Mouse (Mus musculus): ENCODE measurements at regions not wholly inside any gene's neighbourhood (a gene's known extent, or its start where the extent isn't known, plus 50 kb on each side); places are given as distances from the start of the nearest gene placed in this dataset.

GRCm38 (mm10) chr6:67186537-67187274 lies 51.3 kb upstream of the Serbp1 start:
- Histone ChIP-seq H3K4me1 (ENCODE audit: control insufficient read depth, insufficient read depth, low read length) (no peaks in the 10 kb centered on the region), H3K27ac (ENCODE audit: insufficient read depth, low read length) (no peak overlapping the region), H3K4me3 (ENCODE audit: insufficient read depth, low read length) (no peak overlapping the region)
- TF ChIP-seq POLR2A (IDR thresholded peaks at IDR 0.05; ENCODE audit: low read depth, low read length) (no peak), CTCF (IDR thresholded peaks at IDR 0.05; ENCODE audit: borderline replicate concordance, insufficient read depth, low read length) (no peak)

GRCm38 (mm10) chr6:67184662-67185061 lies 53.3 kb upstream of the Serbp1 start:
- Histone ChIP-seq H3K27ac (ENCODE audit: insufficient read depth, low read length) (no peak overlapping the region), H3K4me3 (ENCODE audit: insufficient read depth, low read length) (no peak overlapping the region), H3K4me1 (ENCODE audit: control insufficient read depth, insufficient read depth, low read length) (no peaks in the 10 kb centered on the region)
- no peak for TF ChIP-seq CTCF (IDR thresholded peaks at IDR 0.05; ENCODE audit: borderline replicate concordance, insufficient read depth, low read length)
- no peak for TF ChIP-seq POLR2A (IDR thresholded peaks at IDR 0.05; ENCODE audit: low read depth, low read length)

DNA sequence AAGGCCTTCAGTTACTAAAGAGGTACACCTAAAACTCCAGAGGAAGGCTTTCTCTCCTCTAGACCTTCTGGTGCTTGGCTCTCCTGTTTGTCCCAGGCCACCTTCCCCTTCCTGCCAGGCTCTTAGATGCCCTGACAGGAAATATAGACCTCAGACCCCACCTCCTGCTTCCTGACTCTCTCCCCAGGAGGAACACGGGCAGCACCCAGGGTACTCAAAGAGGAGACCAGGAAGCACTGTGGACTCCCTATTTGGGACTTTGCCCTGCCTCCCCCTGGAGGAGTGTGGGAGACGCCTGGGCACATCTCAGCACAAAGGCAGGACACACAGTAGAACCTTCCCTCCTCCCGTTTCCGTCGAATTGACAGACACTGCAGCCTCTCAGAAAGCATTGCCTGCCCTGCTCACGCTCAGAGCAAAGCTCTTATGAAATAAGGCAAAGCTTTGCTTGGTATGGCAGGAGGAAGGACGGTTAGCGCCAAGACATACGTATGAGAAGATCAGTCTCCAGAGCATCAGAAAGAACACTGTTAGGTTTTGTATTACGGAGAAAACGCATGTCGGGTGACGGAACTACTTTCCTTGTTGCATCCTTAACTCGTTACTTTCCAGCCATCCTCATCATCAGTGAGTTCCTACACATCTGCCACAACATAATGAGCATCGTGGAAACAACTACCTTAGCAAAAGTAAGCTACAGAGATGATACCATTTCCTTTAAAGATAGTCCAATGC lies 54.3 kb upstream of the Serbp1 start:
- H3K4me3 ChIP-seq (ENCODE audit: insufficient read depth, low read length), result no peak overlapping the region
- TF ChIP-seq CTCF (IDR thresholded peaks at IDR 0.05; ENCODE audit: borderline replicate concordance, insufficient read depth, low read length), result no peak
- TF ChIP-seq POLR2A (IDR thresholded peaks at IDR 0.05; ENCODE audit: low read depth, low read length), result no peak
- H3K4me1 ChIP-seq (ENCODE audit: control insufficient read depth, insufficient read depth, low read length), result no peaks in the 10 kb centered on the region
- H3K27ac ChIP-seq (ENCODE audit: insufficient read depth, low read length), result no peak overlapping the region

GRCm38 (mm10) chr6:67182453-67182852 lies 55.5 kb upstream of the Serbp1 start:
- Histone ChIP-seq H3K4me1 (ENCODE audit: control insufficient read depth, insufficient read depth, low read length) (no peaks in the 10 kb centered on the region), H3K27ac (ENCODE audit: insufficient read depth, low read length) (no peak overlapping the region), H3K4me3 (ENCODE audit: insufficient read depth, low read length) (no peak overlapping the region)
- TF ChIP-seq CTCF (IDR thresholded peaks at IDR 0.05; ENCODE audit: borderline replicate concordance, insufficient read depth, low read length), result no peak
- no peak for TF ChIP-seq POLR2A (IDR thresholded peaks at IDR 0.05; ENCODE audit: low read depth, low read length)

DNA sequence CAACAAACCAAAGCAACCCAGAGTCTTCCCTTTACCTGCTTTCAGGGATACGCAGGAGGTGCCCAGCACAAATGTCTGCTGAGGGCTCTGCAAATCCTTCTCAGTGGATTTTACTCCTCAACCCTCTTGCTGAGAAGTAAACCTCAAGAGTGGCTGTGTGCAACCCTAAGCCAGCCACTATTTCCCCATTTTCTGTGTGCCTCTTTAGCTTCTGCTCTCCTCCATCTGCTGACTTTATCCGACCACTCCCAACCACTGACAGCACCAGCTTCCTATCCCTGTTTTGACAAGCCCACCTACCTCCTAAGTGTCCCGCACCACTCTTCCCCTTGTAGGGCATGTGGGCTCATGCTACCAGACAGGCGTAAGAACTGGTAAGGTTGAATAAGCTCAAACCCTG lies 56.5 kb upstream of the Serbp1 start:
- no peak overlapping the region for H3K4me3 ChIP-seq (ENCODE audit: insufficient read depth, low read length)
- TF ChIP-seq CTCF (IDR thresholded peaks at IDR 0.05; ENCODE audit: borderline replicate concordance, insufficient read depth, low read length) (no peak), POLR2A (IDR thresholded peaks at IDR 0.05; ENCODE audit: low read depth, low read length) (no peak)
- H3K4me1 ChIP-seq (ENCODE audit: control insufficient read depth, insufficient read depth, low read length), result no peaks in the 10 kb centered on the region
- H3K27ac ChIP-seq (ENCODE audit: insufficient read depth, low read length), result no peak overlapping the region

DNA sequence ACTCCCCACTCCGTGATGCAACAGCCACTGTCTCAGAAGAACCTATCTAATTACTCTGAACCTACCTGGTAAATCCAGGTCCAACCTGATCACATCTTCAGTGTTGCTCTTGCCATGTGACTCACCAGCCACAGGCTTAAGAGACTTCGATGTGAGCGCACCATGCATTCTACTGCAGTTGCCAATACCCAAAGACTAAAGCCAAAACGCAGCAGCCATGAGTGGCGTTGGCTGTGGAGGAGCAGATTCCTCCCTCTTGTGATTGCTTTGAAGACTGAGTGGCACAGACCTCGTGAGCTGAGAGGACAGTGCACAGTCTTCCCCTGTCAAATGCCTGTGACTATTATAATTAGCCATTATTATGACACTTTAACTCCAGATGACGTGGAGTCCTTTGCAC lies 58.6 kb upstream of the Serbp1 start:
- Histone ChIP-seq H3K4me1 (ENCODE audit: control insufficient read depth, insufficient read depth, low read length) (no peaks in the 10 kb centered on the region), H3K4me3 (ENCODE audit: insufficient read depth, low read length) (no peak overlapping the region), H3K27ac (ENCODE audit: insufficient read depth, low read length) (no peak overlapping the region)
- TF ChIP-seq CTCF (IDR thresholded peaks at IDR 0.05; ENCODE audit: borderline replicate concordance, insufficient read depth, low read length) (no peak), POLR2A (IDR thresholded peaks at IDR 0.05; ENCODE audit: low read depth, low read length) (no peak)

DNA sequence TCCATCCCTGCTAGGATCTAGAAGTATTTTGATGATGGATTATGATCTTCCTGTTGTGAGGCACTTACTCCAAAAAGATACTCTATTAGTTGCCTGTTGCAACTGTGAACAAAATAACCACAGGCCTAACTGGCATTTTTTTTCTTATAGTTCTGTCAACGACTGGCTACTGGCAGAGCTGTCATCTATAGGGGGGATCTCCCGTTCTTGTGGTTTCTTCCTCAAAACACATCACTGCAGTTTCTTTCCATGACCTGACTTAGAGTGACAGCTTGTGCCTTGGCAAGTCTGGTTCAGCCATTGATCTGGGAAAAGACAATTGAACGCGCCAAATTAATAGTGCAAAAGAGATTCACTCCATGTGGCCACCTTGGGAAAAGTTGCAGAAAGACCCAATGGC lies 59.4 kb upstream of the Serbp1 start:
- H3K4me3 ChIP-seq (ENCODE audit: insufficient read depth, low read length), result no peak overlapping the region

DNA sequence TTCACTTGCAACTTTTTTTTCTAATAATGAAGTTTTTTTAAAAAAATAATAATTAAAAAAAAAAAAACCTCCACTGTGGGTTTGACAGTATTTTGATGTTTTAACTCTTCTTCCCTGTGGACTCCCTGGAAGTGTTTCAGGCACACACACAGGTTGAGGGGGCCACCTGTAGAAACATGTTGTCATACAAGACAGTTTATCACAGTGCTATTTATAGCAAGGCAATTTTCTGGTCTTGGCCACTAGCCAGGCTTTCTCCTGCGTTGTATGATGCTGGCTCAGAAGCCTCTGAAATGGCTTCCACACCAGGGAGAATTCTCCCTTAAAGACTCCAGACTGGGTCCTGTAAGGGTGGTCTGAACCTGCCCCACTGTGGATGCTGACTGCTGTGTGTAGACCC lies 59.9 kb upstream of the Serbp1 start:
- Histone ChIP-seq H3K27ac (ENCODE audit: insufficient read depth, low read length) (no peak overlapping the region), H3K4me3 (ENCODE audit: insufficient read depth, low read length) (no peak overlapping the region), H3K4me1 (ENCODE audit: control insufficient read depth, insufficient read depth, low read length) (no peaks in the 10 kb centered on the region)
- TF ChIP-seq CTCF (IDR thresholded peaks at IDR 0.05; ENCODE audit: borderline replicate concordance, insufficient read depth, low read length) (no peak), POLR2A (IDR thresholded peaks at IDR 0.05; ENCODE audit: low read depth, low read length) (no peak)

More for the DNA sequence above, 59.4 kb upstream of the Serbp1 start:
- H3K4me1 ChIP-seq (ENCODE audit: control insufficient read depth, insufficient read depth, low read length), result no peaks in the 10 kb centered on the region
- no peak overlapping the region for H3K27ac ChIP-seq (ENCODE audit: insufficient read depth, low read length)
- no peak for TF ChIP-seq CTCF (IDR thresholded peaks at IDR 0.05; ENCODE audit: borderline replicate concordance, insufficient read depth, low read length)
- TF ChIP-seq POLR2A (IDR thresholded peaks at IDR 0.05; ENCODE audit: low read depth, low read length), result no peak

- Histone ChIP-seq H3K4me3 (ENCODE audit: insufficient read depth, low read length) (no peak overlapping the region), H3K4me1 (ENCODE audit: control insufficient read depth, insufficient read depth, low read length) (0 out of 2 replicates have a peak, but pooled peaks cover 2% of the 10 kb centered on the region), H3K27ac (ENCODE audit: insufficient read depth, low read length) (no peak overlapping the region)
- TF ChIP-seq POLR2A (IDR thresholded peaks at IDR 0.05; ENCODE audit: low read depth, low read length), result no peak
- TF ChIP-seq CTCF (IDR thresholded peaks at IDR 0.05; ENCODE audit: borderline replicate concordance, insufficient read depth, low read length), result no peak
Observed at GRCm38 (mm10) chr6:67170674-67170946, 67.4 kb upstream of the Serbp1 start.

Measured in embryonic fibroblast, embryonic 13.5 days (primary cell).